Mouse (Mus musculus) A20 (cell line): ENCODE measurements around the gene Prl7a1.

ENCODE experiments used
- DNase-seq: peaks from one replicate; pipeline ENCODE4 v3.0.0-alpha.2; 2011; ENCODE audit warnings: low read depth, low spot score

Gene Prl7a1

DNA sequence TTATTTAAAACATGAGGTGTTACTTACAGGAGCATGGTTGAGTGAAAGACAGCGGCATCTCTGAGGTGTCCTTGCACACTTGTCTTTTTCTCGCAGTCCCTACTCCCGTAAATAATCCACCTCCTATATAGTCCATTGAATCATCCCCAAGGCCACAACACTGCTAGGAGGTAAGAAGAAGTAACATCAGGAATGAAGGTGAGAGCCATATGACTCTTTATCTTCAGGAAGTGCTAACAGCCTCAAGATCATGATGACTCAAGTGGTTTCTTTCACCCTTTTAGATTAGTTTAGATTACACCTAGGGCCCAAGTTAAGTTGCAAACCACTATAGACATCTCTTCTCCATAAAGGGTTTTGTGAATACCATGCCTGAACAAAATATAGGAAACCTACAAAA lies at the start of gene Prl7a1:
Prl7a1 (minus strand) TSS at position 101 of the 400 bp plus-strand sequence.
- DNase-seq = no peak

DNA sequence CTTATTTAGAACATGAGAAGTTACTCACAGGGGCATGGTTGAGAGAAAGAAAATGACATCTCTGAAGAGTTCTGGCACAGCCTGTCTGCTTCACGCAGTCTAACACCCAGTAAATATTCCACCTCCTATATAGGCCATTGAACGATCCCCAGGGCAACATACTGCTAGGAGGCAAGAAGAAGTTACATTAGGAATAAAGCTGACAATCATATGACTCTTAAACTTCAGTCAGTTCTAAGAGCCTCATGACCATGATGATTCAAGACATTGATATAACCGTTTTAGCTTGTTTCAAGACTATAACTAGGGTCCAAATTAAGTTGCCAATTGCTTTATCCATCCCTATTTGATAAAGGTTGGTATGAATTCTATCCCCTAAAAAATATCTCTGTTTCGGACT lies 25.6 kb upstream of the Prl7a1 start, which contains the start of gene Prl7a2:
Prl7a2 (minus strand) TSS at position 101 of the 400 bp plus-strand sequence.
- no peak for DNase-seq

DNA sequence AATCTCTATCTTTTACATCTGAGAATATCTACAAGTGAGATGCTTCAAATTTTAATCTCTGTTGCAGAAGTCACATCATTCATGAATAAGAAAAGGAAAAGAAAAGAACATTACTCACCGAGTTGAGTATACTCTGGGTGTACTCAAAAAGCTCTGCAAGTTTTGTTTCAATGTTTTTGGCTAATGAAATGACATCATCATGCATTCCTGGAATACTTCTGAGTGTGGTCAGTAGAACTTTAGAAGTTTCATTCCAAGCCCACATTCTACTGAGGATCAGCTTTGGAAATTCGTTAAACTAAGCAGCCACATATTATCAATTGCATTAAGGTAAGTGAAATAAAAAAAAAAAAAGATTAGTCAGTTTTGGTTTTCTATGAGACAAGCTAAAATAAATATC lies 18.5 kb upstream of the Prl7a1 start:
- no peak for DNase-seq

DNA sequence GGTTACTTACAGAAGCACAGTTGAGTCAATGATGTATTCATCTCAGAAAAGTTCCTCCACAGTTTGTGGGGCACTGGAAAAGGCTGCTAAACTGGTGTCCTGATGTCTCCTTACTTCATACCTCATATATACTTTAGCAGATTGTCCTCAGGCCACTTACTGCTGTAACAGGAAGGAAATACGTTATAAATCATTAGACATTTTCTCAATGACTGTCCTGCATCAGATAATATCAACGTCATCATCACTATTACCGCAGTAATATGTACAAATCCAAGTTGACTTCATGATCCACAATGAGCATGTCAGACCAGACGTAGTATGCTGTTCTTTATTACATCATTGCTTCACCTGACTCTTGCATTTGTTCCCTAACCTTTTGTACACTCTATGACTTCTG lies 31.8 kb downstream of the Prl7a1 start, which contains the start of gene Prl7b1:
Prl7b1 (minus strand) TSS at position 101 of the 400 bp plus-strand sequence.
- DNase-seq = no peak
